Mouse (Mus musculus) natural killer cell, adult 2 months (primary cell): ENCODE measurements around the gene Cd37.
A peak's percentile ranks its signal among the peaks of the same experiment; 100 is the strongest.

ENCODE experiments used
- DNase-seq, 2 experiments: peaks; one replicate each; pipeline ENCODE4 v3.0.0; 2022; ENCODE audit warnings: low spot score in 2 of 2

Gene Cd37

DNA sequence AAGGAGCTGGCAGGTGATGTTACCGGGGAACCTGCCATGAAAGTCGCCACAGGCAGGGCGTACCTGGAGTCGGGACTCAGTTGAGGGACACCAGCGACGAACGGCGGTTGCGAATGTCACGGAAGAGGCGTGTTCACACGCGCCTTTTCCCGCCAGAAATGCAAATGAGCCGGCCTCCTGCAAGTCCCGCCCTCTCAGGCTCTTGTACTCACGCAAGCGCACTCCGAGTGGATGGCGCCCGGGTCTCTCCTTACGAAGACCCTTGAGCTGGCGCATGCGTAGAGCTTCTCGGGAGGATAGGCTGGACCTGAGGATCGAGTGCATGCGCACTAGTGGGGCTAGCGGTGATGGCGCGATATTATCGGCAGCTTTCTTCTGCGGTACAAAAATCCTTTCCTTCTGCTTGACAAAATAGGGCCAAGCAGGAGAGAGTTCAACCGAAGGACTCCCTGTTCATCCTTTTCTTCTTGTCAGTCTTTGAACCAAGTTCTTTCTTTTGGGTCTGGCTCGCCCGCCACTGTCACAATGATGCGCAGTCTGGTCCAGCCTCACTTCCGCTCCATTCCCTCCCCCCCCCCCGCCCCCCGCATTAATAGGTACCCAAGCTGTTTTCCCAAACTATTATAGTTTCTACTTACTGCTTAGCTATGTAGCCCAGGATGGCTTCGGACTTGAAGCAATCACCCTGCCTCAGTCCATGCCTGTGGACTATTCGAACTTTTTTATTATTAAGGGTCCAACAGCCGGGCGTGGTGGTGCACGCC lies 34.4 kb downstream of the Cd37 start, which contains the start of gene Ccdc155:
Gene Ccdc155 (minus strand): TSS at position 513 of the 764 bp plus-strand sequence.
- peak; percentile 86 to 89 for DNase-seq

- DNase-seq: no peak
Measured at GRCm38 (mm10) chr7:45202654-45203053, 36.3 kb downstream of the Cd37 start.

DNA sequence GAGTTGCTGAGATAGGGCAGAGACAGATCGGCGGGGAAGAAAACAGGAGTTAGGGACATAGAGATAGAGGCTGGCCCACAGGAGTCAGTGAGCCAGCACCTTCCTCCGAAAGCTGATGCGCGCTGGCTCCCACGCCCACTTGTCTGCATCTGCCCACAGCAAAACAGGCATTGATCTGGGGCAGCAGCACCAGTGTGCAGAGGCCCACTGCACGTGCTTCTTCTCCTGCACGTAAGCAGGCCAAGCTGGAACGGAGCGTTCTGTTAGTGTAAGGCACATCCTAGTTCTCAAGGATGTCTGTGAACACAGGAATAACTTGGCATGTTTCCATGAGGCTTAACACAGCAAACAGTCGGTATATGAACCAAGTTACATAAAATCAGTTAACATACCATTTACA lies 40.0 kb downstream of the Cd37 start:
- DNase-seq: no peak

GRCm38 (mm10) chr7:45198435-45198834 lies 40.5 kb downstream of the Cd37 start:
- peak in 1 of 2 experiments; percentile 58 for DNase-seq

DNA sequence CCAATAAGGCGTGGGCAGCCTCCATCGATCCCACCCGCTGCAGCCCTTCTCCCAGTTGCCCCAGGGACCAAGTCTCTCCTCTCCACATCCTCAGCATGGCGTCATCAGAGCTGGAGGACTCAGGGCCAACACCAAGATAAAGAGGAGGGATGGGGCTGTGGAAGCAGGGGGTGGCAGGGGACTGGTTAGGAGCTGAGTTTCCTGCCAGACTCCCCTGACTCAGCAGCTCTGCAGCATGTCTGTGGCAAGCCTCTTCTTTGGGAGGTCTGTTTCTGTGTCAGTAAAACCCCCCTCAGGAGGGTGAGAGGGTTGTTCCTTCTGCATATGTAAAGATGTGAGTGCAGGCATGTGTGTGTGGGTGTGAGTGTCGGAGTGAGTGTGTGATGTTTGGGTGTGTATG lies 41.9 kb downstream of the Cd37 start:
- no peak for DNase-seq

- DNase-seq: no peak
Measured at GRCm38 (mm10) chr7:45196176-45196535, 42.8 kb downstream of the Cd37 start.

DNA sequence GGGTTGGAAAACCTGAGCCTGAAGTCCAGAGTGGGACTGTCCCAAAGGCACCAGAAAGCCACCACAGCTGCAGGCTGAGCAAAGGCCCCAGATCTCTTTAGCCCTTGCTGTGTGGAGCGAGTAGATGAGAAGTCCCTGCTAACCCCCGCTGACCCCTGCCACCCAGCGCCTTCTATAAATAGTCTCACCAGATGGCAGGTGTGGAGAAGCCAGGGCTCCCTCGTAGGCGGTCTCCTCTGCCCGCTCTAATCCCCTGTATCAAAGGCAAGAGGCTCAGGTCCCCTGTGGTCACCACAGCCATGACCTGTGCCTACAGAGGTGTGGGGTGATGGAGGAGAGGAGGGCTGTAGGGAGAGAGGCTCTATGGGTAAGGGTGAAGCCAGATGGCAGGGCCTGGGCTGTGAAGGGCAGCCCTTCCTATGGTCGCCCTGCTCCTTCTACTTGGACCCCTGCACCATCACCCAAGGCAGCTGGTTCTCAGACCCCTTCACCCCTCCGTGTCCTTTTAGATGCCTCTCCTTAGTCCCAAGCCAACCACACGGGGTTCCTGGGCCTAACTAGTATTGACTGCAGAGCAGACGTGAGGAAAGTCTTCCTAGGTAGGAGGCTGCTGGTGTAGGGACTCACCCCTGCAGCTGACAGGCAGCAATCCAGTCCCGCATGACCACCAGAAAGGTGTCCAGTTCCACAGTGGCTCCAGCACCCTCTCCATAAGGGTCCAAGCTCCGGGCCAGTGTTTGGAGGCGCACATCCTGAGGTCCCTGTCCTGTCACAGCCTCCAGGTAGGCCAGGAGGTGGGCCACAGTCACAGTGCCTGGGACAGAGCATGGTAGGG lies 43.4 kb downstream of the Cd37 start:
- no peak for DNase-seq

GRCm38 (mm10) chr7:45193871-45194785 lies 44.8 kb downstream of the Cd37 start:
- DNase-seq: no peak

- DNase-seq: no peak
Measured at GRCm38 (mm10) chr7:45193406-45193805, 45.5 kb downstream of the Cd37 start.

DNA sequence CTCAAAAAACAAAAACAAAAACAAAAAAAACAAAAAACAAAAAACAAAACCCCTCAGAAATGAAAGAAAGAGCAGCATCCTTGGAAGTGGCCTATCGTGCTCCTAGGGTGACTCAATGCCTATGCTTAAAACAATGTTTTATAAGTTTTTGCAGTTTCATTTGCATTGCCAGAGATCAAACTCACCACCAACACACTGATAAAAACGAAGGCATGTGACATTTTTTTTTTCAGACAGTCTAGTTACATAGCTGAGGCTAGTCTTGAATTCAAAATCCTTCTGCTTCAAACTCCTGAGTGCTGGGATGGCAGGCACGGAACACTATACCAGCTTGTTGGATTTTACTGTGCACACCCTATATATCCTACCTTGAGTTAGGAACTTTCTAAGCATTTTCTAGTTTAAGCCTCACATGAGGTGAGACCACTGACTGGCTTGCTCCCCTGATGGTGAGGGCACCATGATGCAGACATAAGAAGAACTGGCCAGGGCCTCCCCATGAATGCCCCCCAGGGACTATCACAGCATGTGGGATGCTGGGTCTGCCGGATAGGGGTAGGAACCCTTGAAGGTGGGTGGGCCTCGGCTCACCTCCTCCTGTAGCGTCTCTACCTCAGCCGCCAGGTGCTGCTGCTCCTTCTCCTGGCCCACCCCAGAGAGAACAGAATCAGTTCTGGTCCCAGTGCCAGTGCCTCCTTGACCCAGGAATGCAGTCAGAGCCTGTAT lies 46.2 kb downstream of the Cd37 start:
- no peak for DNase-seq

DNA sequence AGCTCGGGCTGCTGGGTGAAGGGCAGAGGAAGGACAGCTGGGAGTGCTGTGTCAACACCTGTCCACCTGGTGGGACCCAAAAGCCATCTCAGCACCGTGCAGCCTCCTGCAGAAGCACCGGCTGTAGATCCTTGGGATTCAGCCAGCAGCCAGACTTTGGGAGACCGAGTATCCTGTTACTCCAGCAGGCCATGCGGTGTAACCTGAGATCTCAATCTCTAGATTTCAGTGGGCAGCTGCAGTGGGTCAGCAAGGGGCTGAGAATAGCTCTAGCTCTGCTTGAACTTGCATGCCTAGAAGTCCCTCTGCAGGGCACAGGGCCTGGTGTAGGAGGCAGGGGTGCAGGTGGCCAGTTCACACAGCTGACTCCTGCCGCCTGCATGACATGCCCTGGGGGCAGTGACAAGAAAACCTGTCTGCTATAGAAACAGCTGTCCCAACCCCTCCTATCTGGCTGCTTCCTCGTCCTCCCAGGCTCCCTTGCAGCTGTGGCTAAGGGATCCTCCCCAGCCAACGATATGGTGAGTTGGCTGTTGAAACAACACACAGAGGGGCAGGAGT lies 47.0 kb downstream of the Cd37 start:
- DNase-seq: no peak

GRCm38 (mm10) chr7:45191161-45191560 lies 47.8 kb downstream of the Cd37 start:
- no peak for DNase-seq

- DNase-seq: no peak
Measured at GRCm38 (mm10) chr7:45190186-45190585, 48.7 kb downstream of the Cd37 start.

GRCm38 (mm10) chr7:45189600-45189999 lies 49.3 kb downstream of the Cd37 start:
- no peak for DNase-seq

GRCm38 (mm10) chr7:45185921-45186320 lies 53.0 kb downstream of the Cd37 start:
- no peak for DNase-seq

GRCm38 (mm10) chr7:45183672-45184071 lies 55.2 kb downstream of the Cd37 start:
- no peak for DNase-seq
